In the genomic region with DNA sequence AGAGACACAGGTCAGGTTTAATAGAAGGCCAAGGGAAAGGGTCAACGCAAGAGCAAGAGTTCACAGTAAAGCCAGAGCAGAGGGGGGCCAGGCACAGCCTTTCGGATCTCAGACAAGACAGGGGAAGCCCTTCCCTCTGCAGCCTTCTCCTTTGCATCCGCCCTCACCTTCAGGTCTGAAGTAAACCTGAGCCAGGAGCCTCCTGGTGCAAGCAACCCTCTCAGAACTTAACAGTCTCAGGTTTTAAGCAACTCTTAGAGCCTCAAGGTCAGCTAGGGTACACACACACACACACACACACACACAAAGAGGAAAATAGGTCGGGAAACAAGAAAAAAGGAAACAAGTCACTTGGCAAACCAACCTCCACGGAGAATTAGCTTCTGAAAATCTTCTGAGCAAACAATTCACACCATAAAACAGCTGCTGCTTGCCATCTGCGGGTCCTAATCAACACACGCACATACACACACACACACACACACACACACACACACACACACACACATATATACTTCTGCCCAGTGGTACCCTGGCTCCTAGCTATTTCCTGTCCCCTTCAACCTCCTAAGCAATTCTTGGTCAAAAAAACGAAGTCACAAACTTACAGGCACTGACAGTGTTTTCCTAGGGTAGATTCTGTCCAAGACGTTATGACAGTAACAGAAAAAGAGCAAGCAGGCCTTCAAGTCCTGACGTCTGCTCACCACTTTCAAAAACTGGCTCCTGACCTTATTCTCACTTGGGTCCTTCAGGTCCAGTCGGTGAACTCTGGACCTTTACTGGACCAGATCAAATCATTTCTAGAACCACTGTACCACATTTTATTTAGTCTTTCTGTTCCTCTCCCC, we compare ENCODE assay signal across 8 mouse cellular contexts.
DNase-seq lines count a peak whose midpoint lies in the region; ATAC-seq and TF ChIP-seq lines count a peak whose summit lies in the region.

No protein-coding gene starts in this region.

- H3K4me2 ChIP-seq in embryonic facial prominence, embryonic 14.5 days (ENCODE audit: low read depth, low read length) = peak overlapping the region; percentile 70
- H3K4me2 ChIP-seq in limb, embryonic 12.5 days = peak overlapping the region; percentile 69

- no peaks in the 10 kb centered on the region for H3K27me3 ChIP-seq in embryonic facial prominence, embryonic 14.5 days (replicated peaks; ENCODE audit: control insufficient read depth, insufficient read depth, low read length)
- H3K27me3 ChIP-seq in hindbrain, embryonic 10.5 days (ENCODE audit: insufficient read depth, poor library complexity, severe bottlenecking) = no peaks in the 10 kb centered on the region
- H3K27me3 ChIP-seq in limb, embryonic 12.5 days = no peaks in the 10 kb centered on the region
- no peaks in the 10 kb centered on the region for H3K27me3 ChIP-seq in cerebellum, adult 2 months (ENCODE audit: control insufficient read depth, insufficient read depth, low read length)

- peaks cover 39% of the 10 kb centered on the region for H3K4me1 ChIP-seq in embryonic facial prominence, embryonic 14.5 days (ENCODE audit: control insufficient read depth, insufficient read depth, low read length)
- peaks cover 52% of the 10 kb centered on the region for H3K4me1 ChIP-seq in hindbrain, embryonic 10.5 days (replicated peaks)
- H3K4me1 ChIP-seq in limb, embryonic 12.5 days (replicated peaks) = peaks cover 70% of the 10 kb centered on the region
- peaks cover 12% of the 10 kb centered on the region for H3K4me1 ChIP-seq in olfactory bulb, adult 2 months (ENCODE audit: control insufficient read depth, insufficient read depth, low read length)
- H3K4me1 ChIP-seq in cerebellum, adult 2 months (ENCODE audit: control insufficient read depth, insufficient read depth, low read length) = no peaks in the 10 kb centered on the region

- WGBS in embryonic facial prominence, embryonic 14.5 days = 13% methylated on average over 11 of the region's 11 CpGs
- WGBS in hindbrain, embryonic 10.5 days = 23% methylated on average over 11 of the region's 11 CpGs
- 11% methylated on average over 11 of the region's 11 CpGs for WGBS in limb, embryonic 12.5 days
- 32% methylated on average over 11 of the region's 11 CpGs for WGBS in olfactory bulb, adult 2 months
- WGBS in cerebellum, adult 2 months = 34% methylated on average over 11 of the region's 11 CpGs

- no peaks in the 10 kb centered on the region for H3K36me3 ChIP-seq in embryonic facial prominence, embryonic 14.5 days (ENCODE audit: control insufficient read depth, insufficient read depth, low read length)
- H3K36me3 ChIP-seq in hindbrain, embryonic 10.5 days = no peaks in the 10 kb centered on the region
- H3K36me3 ChIP-seq in limb, embryonic 12.5 days = no peaks in the 10 kb centered on the region

- H3K9me3 ChIP-seq in embryonic facial prominence, embryonic 14.5 days (ENCODE audit: control insufficient read depth, low read length) = no peaks in the 10 kb centered on the region
- H3K9me3 ChIP-seq in hindbrain, embryonic 10.5 days = no peaks in the 10 kb centered on the region
- no peaks in the 10 kb centered on the region for H3K9me3 ChIP-seq in limb, embryonic 12.5 days

- TF ChIP-seq POLR2A in olfactory bulb, adult 2 months (IDR thresholded peaks at IDR 0.05; ENCODE audit: insufficient read depth, low read depth, low read length) = no peak
- no peak for TF ChIP-seq POLR2A in cerebellum, adult 2 months (IDR thresholded peaks at IDR 0.05; ENCODE audit: borderline replicate concordance, insufficient read depth, low read length)

- no peak for TF ChIP-seq CTCF in olfactory bulb, adult 2 months (IDR thresholded peaks at IDR 0.05; ENCODE audit: insufficient read depth, low read depth, low read length)
- TF ChIP-seq CTCF in cerebellum, adult 2 months (IDR thresholded peaks at IDR 0.05; ENCODE audit: borderline replicate concordance, insufficient read depth, low read depth, low read length) = no peak

- peak; percentile 30 to 53 for DNase-seq in heart, adult 18-20 months
- DNase-seq in heart, adult 9 months (ENCODE audit: low spot score in 2 of 2) = no peak
- DNase-seq in embryonic facial prominence, embryonic 14.5 days (ENCODE audit: low spot score) = peak; percentile 56
- DNase-seq in hindbrain, embryonic 10.5 days (ENCODE audit: low spot score) = no peak
- no peak for DNase-seq in cerebellum, adult 9-11 months
- DNase-seq in cerebellum, adult 2 months = no peak

- H3K4me3 ChIP-seq in embryonic facial prominence, embryonic 14.5 days (ENCODE audit: low read depth, low read length) = peak overlapping the region; percentile 40
- peak overlapping the region; percentile 46; the same call in 1 of the 2 replicates for H3K4me3 ChIP-seq in hindbrain, embryonic 10.5 days
- H3K4me3 ChIP-seq in limb, embryonic 12.5 days (replicated peaks) = peak overlapping the region; percentile 36; the same call in 1 of the 2 replicates
- no peak overlapping the region for H3K4me3 ChIP-seq in olfactory bulb, adult 2 months (ENCODE audit: insufficient read depth, low read depth, low read length)
- no peak overlapping the region for H3K4me3 ChIP-seq in cerebellum, adult 2 months (replicated peaks; ENCODE audit: insufficient read depth, low read depth, low read length)

- H3K9ac ChIP-seq in embryonic facial prominence, embryonic 14.5 days (ENCODE audit: low read depth, low read length) = peak overlapping the region; percentile 58
- H3K9ac ChIP-seq in limb, embryonic 12.5 days (replicated peaks) = no peak overlapping the region

- ATAC-seq in embryonic facial prominence, embryonic 14.5 days (ENCODE audit: low read depth) = no peak
- ATAC-seq in limb, embryonic 12.5 days (ENCODE audit: insufficient number of reproducible peaks, insufficient read depth, low FRiP score, low TSS enrichment, low read depth) = no peak

- peak overlapping the region; percentile 94 for H3K27ac ChIP-seq in embryonic facial prominence, embryonic 14.5 days (replicated peaks; ENCODE audit: low read depth, low read length)
- H3K27ac ChIP-seq in hindbrain, embryonic 10.5 days = peak overlapping the region; percentile 87
- H3K27ac ChIP-seq in limb, embryonic 12.5 days = peak overlapping the region; percentile 95
- H3K27ac ChIP-seq in olfactory bulb, adult 2 months (ENCODE audit: insufficient read depth, low read depth, low read length) = peak overlapping the region; percentile 37
- H3K27ac ChIP-seq in cerebellum, adult 2 months (ENCODE audit: insufficient read depth, low read length) = no peak overlapping the region

Comparison
In these comparisons a context has a peak if more than half of its experiments do, and no peak if none do; other contexts are left out.
1. DNase-seq: peak in heart, adult 18-20 months (2 of 2) and embryonic facial prominence, embryonic 14.5 days (single experiment); none in heart, adult 9 months (0 of 2), hindbrain, embryonic 10.5 days (single experiment), cerebellum, adult 9-11 months (single experiment) and cerebellum, adult 2 months (0 of 2).
2. H3K4me3 ChIP-seq: peak in embryonic facial prominence, embryonic 14.5 days (single experiment), hindbrain, embryonic 10.5 days (single experiment) and limb, embryonic 12.5 days (single experiment); none in olfactory bulb, adult 2 months (single experiment) and cerebellum, adult 2 months (single experiment).